Mouse (Mus musculus) E14TG2a.4 (cell line): ENCODE results near the gene Zfp112.

Experiments
- CTCF ChIP-seq: conservative IDR thresholded peaks from 2 replicates; pipeline ENCODE4 v1.5.1; 2014; ENCODE audit warnings: low read length
- POU5F1 ChIP-seq: IDR thresholded peaks from 2 replicates; pipeline ENCODE4 v1.6.1; 2014; ENCODE audit warnings: low read length, borderline replicate concordance

- no peak for TF ChIP-seq CTCF
- no peak for TF ChIP-seq POU5F1
These were observed 7.7 kb upstream of the Zfp112 start for GRCm38 (mm10) chr7:24104403-24104802.
